Mouse (Mus musculus): ENCODE data around the gene Tmem33.

- no peak for TF ChIP-seq POLR2A (IDR thresholded peaks at IDR 0.05; ENCODE audit: extremely low read depth, insufficient read depth, low read length)
- TF ChIP-seq CTCF (IDR thresholded peaks at IDR 0.05; ENCODE audit: low read depth, low read length) = no peak
These were observed 24.9 kb upstream of the Tmem33 start for GRCm38 (mm10) chr5:67235462-67235861.
